Mouse (Mus musculus) brown adipose tissue, adult 24 weeks (tissue): ENCODE measurements around the gene Iqub. TPM values are rescaled to one million over a fixed set of nuclear protein-coding genes. Genes with fewer than 3 reads are reported as not detected.

Source experiments
- H3K27ac ChIP-seq: fragments of 200-500 bp; replicated peaks from 2 replicates; pipeline ENCODE4 v1.5.1; 2012; ENCODE audit warnings: low read depth, mild to moderate bottlenecking, low read length
- H3K4me1 ChIP-seq: fragments of 200-500 bp; 2 replicates; pipeline ENCODE4 v1.6.1; 2012; ENCODE audit warnings: low read length, mixed read lengths; ENCODE audit not compliant: control insufficient read depth, insufficient read depth, insufficient read length
- H3K4me3 ChIP-seq: fragments of 200-500 bp; 2 replicates; pipeline ENCODE4 v1.5.1; 2012; ENCODE audit warnings: low read depth, mild to moderate bottlenecking, low read length, moderate library complexity; ENCODE audit not compliant: insufficient read depth
- polyA plus RNA-seq: library from polyadenylated mRNA; stranded (reverse); fragments of >200 nt; gene quantifications from 2 replicates; pipeline ENCODE4 v1.2.4, GENCODE M21; 2012; ENCODE audit not compliant: missing spikeins, insufficient read depth, insufficient read length

Iqub gene
- polyA plus RNA-seq, result not detected in 2 replicates

- no peak within 1 kb of the TSS for H3K27ac ChIP-seq
- H3K4me3 ChIP-seq, result no peak within 1 kb of the TSS
- no peaks in the 10 kb centered on the region for H3K4me1 ChIP-seq
Measured at GRCm38 (mm10) chr6:24514552-24515284, at the start of gene Iqub. Iqub (minus strand) TSS chr6:24515067.

DNA sequence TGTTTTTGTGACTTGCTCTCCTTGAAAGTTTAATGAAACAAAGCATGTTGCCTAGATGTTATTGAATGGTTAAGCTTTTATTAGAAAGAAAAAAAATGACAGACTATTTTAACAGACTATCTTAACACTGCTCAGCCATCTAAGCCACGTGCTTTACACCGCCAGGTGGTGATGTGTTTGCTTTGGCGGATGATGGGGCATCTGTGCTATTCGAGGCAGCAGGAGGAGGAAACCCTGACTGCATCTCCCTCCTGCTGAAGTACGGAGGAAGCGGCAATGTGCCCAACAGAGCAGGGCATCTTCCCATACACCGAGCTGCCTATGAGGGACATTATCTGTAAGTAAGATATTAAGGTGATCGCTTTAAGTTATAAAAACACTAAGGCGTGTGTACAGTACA, 49.2 kb upstream of the Iqub start:
- Histone ChIP-seq H3K4me1 (no peaks in the 10 kb centered on the region), H3K4me3 (no peak overlapping the region), H3K27ac (no peak overlapping the region)

GRCm38 (mm10) chr6:24555488-24555887, 40.6 kb upstream of the Iqub start:
- H3K4me1 ChIP-seq, result peaks cover 11% of the 10 kb centered on the region; the same call in 1 of the 2 replicates
- H3K27ac ChIP-seq, result no peak overlapping the region
- no peak overlapping the region for H3K4me3 ChIP-seq

DNA sequence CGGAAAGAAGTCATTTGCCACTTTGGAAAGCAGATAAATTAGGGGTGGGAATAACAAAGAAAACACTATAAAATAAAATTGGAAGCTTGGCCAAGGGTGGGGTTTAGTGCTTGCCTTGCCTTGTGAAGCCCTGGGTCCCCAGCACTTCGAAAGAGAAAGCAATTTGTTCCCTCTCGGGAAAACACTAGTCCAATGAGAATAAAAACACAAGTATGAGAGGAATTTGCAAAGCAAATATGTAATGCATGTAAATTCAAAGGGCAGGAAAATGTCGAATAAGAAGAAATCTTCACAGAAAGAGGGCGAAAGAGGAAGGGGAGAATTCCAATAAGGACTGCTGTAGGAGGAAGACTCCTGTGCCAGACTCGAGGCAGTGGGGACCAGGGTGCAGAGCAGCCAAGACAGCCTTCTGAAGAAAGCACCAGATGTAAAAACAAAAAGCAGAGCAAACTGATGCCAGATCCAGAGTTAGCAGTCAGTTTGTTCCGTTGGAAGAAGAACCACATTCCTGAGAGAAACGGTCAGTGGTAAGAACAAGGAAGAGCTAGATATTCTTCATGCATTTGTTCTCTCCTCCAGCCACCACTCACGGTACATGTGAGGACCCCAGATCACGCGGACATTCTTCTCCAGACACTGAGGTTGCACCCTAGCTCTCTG, 39.7 kb upstream of the Iqub start:
- Histone ChIP-seq H3K27ac (peak overlapping the region; percentile 7; the same call in 1 of the 2 replicates), H3K4me1 (peaks cover 11% of the 10 kb centered on the region; the same call in 1 of the 2 replicates), H3K4me3 (0 out of 2 replicates have a peak overlapping the region, but pooled peaks have one; percentile 20)

GRCm38 (mm10) chr6:24552046-24552445, 37.2 kb upstream of the Iqub start:
- Histone ChIP-seq H3K4me1 (peaks cover 11% of the 10 kb centered on the region; the same call in 1 of the 2 replicates), H3K4me3 (no peak overlapping the region), H3K27ac (no peak overlapping the region)

DNA sequence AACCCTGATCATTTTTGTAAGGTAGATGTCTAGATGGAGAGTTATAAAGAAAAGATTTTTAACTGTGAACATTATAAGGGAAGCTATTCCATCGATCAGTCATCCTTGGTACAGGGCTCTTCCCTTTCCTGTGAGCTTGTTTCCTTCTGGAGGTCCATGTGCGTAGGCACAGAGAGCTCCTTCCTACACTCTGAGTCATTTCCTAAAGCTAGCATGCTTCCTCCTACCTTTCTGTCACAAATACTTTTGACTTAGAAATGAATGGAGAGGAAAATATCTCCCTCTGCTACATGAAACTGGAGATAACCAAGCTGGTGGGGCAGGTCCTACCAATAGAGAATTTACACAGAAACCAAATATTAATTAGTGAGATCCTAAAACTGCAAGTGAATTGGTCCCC, 34.9 kb upstream of the Iqub start:
- Histone ChIP-seq H3K4me1 (peaks cover 8% of the 10 kb centered on the region; the same call in 1 of the 2 replicates), H3K27ac (no peak overlapping the region), H3K4me3 (no peak overlapping the region)

DNA sequence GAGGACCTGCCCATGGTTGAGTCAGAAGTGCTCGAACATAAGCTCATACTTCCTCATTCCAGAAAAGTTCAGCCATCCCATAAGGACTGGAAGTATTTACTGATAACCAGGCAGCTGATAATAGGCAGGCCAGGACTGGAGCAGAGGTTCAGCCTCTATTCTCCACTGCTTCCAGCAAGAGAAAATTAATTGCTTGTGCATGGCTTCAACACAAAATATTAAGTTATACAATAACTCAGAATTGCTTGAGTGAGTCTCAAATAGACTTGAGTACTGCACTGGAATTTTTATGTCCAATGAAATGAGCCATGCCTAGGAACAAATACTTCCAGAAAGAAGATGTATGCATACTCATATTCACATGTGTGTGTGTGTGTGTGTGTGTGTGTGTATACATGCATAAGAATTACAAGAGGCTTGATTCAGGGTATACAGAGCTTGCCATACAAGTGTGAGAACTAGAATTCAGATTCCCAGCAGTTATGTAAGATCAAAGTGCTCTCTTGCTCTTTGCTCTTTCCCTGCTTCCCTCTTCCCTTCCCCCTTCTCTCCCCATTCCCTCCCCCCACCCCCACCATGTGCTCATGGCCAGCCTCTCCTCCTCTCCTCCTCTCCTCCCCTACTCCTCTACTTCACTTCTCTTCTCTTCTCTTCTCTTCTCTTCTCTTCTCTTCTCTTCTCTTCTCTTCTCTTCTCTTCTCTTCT, 32.0 kb upstream of the Iqub start:
- Histone ChIP-seq H3K27ac (no peak overlapping the region), H3K4me1 (peaks cover 1% of the 10 kb centered on the region; the same call in 1 of the 2 replicates), H3K4me3 (no peak overlapping the region)

DNA sequence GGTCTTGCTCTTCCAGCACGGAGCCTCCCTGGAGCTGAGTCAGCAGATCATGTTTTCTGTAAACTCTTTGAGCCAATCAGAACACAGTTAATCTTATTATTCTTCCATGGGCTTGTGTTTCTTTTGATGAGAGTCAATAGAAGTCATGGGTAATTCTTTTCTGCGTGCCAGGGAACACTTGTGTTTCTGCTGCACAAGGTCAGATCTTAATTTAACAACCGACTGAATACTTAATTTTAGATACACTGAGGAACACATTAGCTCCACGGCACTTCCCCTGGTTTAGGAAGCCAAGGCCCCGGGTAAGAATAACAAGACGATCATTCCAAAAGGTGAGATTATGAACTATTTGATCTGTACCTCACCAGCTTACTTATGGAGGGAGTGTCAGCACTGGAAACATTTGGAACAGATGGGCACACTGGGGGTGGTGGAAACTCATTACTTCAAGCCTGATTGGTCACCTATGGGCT, 28.3 kb upstream of the Iqub start:
- Histone ChIP-seq H3K4me3 (no peak overlapping the region), H3K27ac (no peak overlapping the region), H3K4me1 (no peaks in the 10 kb centered on the region)

GRCm38 (mm10) chr6:24542393-24542792, 27.5 kb upstream of the Iqub start:
- Histone ChIP-seq H3K4me1 (no peaks in the 10 kb centered on the region), H3K27ac (no peak overlapping the region), H3K4me3 (no peak overlapping the region)

DNA sequence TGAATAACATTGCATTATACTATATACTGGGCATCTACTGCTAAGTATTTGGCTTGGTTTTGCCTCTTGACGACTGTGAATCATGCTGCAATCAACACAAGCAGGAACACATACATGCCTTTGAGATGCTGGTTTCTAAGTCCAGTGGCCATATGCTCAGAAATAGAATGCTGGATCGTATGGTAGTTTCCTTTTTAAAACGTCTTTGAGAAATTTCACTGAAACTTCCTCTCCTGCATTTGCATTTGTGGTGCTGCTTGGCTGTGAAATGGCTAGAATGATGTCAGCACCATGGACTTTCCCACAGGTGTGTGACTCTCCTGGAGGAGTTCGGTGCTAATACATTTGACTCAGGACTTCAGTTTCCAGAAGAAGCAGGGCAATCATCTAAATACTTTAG, 25.2 kb upstream of the Iqub start:
- Histone ChIP-seq H3K27ac (no peak overlapping the region), H3K4me1 (no peaks in the 10 kb centered on the region), H3K4me3 (no peak overlapping the region)

DNA sequence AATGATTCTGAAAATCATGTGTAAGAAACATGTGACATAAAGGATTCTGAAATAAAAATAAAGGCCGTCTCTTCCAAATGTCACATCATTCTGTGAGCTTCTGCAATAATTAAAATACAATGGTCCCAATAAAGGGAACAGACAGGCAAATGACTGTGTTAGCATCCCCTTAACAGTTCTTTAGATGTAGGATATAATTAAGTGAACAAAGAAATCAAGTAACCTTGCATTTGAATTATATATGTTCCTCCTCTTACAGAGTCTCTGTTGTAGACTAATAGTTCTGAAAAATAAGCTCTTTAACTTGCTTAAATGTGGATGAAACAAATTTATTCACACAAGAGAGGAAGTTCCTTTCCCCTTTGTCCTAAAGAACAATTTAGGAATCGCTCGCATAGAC, 23.6 kb upstream of the Iqub start:
- Histone ChIP-seq H3K4me1 (no peaks in the 10 kb centered on the region), H3K27ac (no peak overlapping the region), H3K4me3 (no peak overlapping the region)

DNA sequence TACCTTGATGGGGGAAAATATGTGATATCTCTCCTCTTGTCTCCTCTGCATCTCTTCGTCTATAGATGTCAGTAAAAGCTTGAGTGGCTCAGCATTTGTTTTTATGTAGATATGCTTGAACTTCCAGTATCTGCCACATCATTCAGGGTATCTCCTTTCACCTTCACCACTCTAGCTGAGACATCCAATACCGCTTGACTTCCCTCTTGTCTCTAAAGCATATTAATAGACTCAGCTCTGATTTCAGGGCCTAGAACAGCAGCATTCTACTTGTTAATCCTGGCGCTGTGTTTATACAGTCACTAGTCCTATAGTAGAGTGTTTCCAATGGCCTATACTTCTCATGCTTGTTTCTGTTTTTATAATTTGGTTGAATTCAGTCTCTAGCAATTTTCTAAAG, 17.9 kb upstream of the Iqub start:
- Histone ChIP-seq H3K4me1 (no peaks in the 10 kb centered on the region), H3K4me3 (no peak overlapping the region), H3K27ac (no peak overlapping the region)

DNA sequence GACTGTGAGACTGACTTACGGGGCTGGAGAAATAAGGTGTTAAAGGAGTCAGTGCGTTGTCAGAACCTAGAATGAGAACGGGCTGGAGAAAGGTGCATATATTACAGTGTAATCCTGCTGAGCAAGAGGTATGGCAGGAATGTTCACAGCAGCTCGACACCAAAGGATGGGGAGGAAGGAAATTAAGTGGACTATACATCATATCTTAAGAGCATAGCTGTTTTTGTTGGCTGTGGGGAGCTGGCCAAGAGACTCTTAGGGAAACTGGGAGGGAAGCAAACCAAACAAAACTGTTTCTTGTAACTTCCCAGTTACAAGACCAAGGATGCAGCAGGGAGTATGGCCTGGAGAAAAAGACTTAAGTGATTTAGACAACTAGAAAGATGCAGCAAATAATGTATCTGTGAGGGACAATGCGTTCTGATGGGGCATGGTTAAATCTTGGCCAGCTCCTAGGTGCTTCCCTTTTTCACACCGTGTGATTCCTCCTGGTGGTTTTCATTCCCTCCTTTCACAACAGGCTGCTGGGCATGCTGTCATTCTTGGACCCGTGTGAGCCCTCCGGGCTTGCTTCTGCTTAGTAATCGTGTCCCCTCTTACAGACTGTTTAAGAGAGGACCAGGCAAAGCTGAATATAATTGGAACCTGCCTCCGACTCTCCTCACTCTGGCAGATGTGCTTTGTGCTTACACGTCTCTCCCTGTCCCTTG, 16.0 kb upstream of the Iqub start:
- Histone ChIP-seq H3K27ac (no peak overlapping the region), H3K4me3 (no peak overlapping the region), H3K4me1 (no peaks in the 10 kb centered on the region)

GRCm38 (mm10) chr6:24530166-24530565, 15.3 kb upstream of the Iqub start:
- Histone ChIP-seq H3K4me3 (0 out of 2 replicates have a peak overlapping the region, but pooled peaks have one; percentile 40), H3K27ac (no peak overlapping the region), H3K4me1 (no peaks in the 10 kb centered on the region)

GRCm38 (mm10) chr6:24528064-24528243, 13.1 kb upstream of the Iqub start, which contains the start of gene Asb15:
Asb15 (plus strand) TSS chr6:24528144.
- Histone ChIP-seq H3K4me3 (peak within 1 kb of the TSS; percentile 79), H3K4me1 (no peaks in the 10 kb centered on the region), H3K27ac (peak within 1 kb of the TSS; percentile 84)
